Mouse (Mus musculus) limb, embryonic 14.5 days (tissue): Measurements from ENCODE around the gene Brd3. TPM values are rescaled to one million over a fixed set of nuclear protein-coding genes. Genes with fewer than 3 reads are reported as not detected.

Experiments used
- ATAC-seq: fragments of 200-750 bp; cut with Nextera tagmentation; 2 replicates; pipeline ENCODE4 v1.8.0; 2017; ENCODE audit warnings: low read depth, moderate number of reproducible peaks, moderate TSS enrichment; ENCODE audit not compliant: low FRiP score
- DNase-seq: peaks from one replicate; pipeline ENCODE4 v3.0.0-alpha.2; 2015; ENCODE audit warnings: low spot score
- H3K27ac ChIP-seq: fragments of 300-500 bp; sonication (generic); replicated peaks from 2 replicates; pipeline ENCODE4 v1.5.1; 2014; ENCODE audit warnings: low read depth, mild to moderate bottlenecking, low read length, moderate library complexity, mixed read lengths
- H3K27me3 ChIP-seq: fragments of 300-500 bp; sonication (generic); 2 replicates; pipeline ENCODE4 v1.6.1; 2014; ENCODE audit warnings: low read length, mixed read lengths; ENCODE audit not compliant: control insufficient read depth, insufficient read depth
- H3K36me3 ChIP-seq: fragments of 300-500 bp; sonication (generic); 2 replicates; pipeline ENCODE4 v1.6.1; 2014; ENCODE audit warnings: mild to moderate bottlenecking, low read length, moderate library complexity, mixed read lengths; ENCODE audit not compliant: control insufficient read depth, insufficient read depth
- H3K4me1 ChIP-seq: fragments of 300-500 bp; sonication (generic); 2 replicates; pipeline ENCODE4 v1.6.1; 2014; ENCODE audit warnings: antibody characterized with exemption, low read length, mixed read lengths; ENCODE audit not compliant: control insufficient read depth, insufficient read depth
- H3K4me2 ChIP-seq: fragments of 300-500 bp; sonication (generic); replicated peaks from 2 replicates; pipeline ENCODE4 v1.6.1; 2014; ENCODE audit warnings: low read depth, mild to moderate bottlenecking, low read length, moderate library complexity; ENCODE audit not compliant: severe bottlenecking
- H3K4me3 ChIP-seq: fragments of 300-500 bp; sonication (generic); replicated peaks from 2 replicates; pipeline ENCODE4 v1.5.1; 2014; ENCODE audit warnings: low read length
- H3K9ac ChIP-seq: fragments of 300-500 bp; sonication (generic); 2 replicates; pipeline ENCODE4 v1.6.1; 2014; ENCODE audit warnings: mild to moderate bottlenecking, low read depth, low read length, moderate library complexity; ENCODE audit not compliant: severe bottlenecking
- H3K9me3 ChIP-seq: fragments of 300-500 bp; sonication (generic); 2 replicates; pipeline ENCODE4 v1.6.1; 2016; ENCODE audit warnings: low read length; ENCODE audit not compliant: control insufficient read depth
- POLR2A ChIP-seq: fragments of 200-500 bp; IDR thresholded peaks from 2 replicates; pipeline ENCODE4 v1.8.0; 2012; ENCODE audit warnings: inconsistent platforms, mild to moderate bottlenecking, moderate library complexity, borderline replicate concordance; ENCODE audit not compliant: insufficient read depth, insufficient read length; ENCODE audit errors: extremely low read depth
- WGBS: fragments of 180-500 bp; shearing (Covaris S2); extraction: QIAGEN DNeasy Blood & Tissue Kit; methylation state at CpG from one replicate; pipeline ENCODE4 v1.1.7; 2014; 5-methylcytosine and 5-hydroxymethylcytosine counted together
- polyA plus RNA-seq, 2 experiments: library from polyadenylated mRNA; depleted of rRNA in 1 of 2; stranded (reverse) in 1 of 2; unstranded in 1 of 2; fragments of >200 nt; fragmentation: Nextera tagmentation in 1 of 2; extraction: Ambion mirVana in 1 of 2; gene quantifications; 2 replicates each; pipeline versions ENCODE4 v1.2.1 to v1.2.3; 2012 to 2014

Gene Brd3
- polyA plus RNA-seq, 2 experiments, result 75.5 to 155 TPM

GRCm38 (mm10) chr2:27482265-27482861 lies 25.1 kb downstream of the Brd3 start:
- 60% methylated on average over 7 of the region's 7 CpGs for WGBS
- H3K4me2 ChIP-seq, result no peak overlapping the region
- TF ChIP-seq POLR2A, result no peak
- H3K4me3 ChIP-seq, result no peak overlapping the region
- H3K36me3 ChIP-seq, result no peaks in the 10 kb centered on the region
- no peaks in the 10 kb centered on the region for H3K27me3 ChIP-seq
- DNase-seq (no peak), ATAC-seq (no peak)
- no peak overlapping the region for H3K9ac ChIP-seq
- no peaks in the 10 kb centered on the region for H3K4me1 ChIP-seq
- no peak overlapping the region for H3K27ac ChIP-seq
- H3K9me3 ChIP-seq, result no peaks in the 10 kb centered on the region

GRCm38 (mm10) chr2:27480367-27480766 lies 27.1 kb downstream of the Brd3 start:
- Histone ChIP-seq H3K4me1 (0 out of 2 replicates have a peak, but pooled peaks cover 4% of the 10 kb centered on the region), H3K9ac (no peak overlapping the region), H3K9me3 (no peaks in the 10 kb centered on the region), H3K27me3 (no peaks in the 10 kb centered on the region), H3K27ac (no peak overlapping the region), H3K36me3 (no peaks in the 10 kb centered on the region), H3K4me3 (no peak overlapping the region), H3K4me2 (no peak overlapping the region)
- TF ChIP-seq POLR2A, result no peak
- 70% methylated on average over 4 of the region's 4 CpGs for WGBS
- DNase-seq (no peak), ATAC-seq (no peak)

- Histone ChIP-seq H3K27me3 (no peaks in the 10 kb centered on the region), H3K36me3 (no peaks in the 10 kb centered on the region), H3K27ac (no peak overlapping the region), H3K9ac (no peak overlapping the region), H3K9me3 (no peaks in the 10 kb centered on the region), H3K4me2 (no peak overlapping the region), H3K4me3 (no peak overlapping the region), H3K4me1 (0 out of 2 replicates have a peak, but pooled peaks cover 4% of the 10 kb centered on the region)
- ATAC-seq (no peak), DNase-seq (no peak)
- TF ChIP-seq POLR2A, result no peak
- WGBS, result 78% methylated on average over 4 of the region's 4 CpGs
These were observed 27.6 kb downstream of the Brd3 start for GRCm38 (mm10) chr2:27479821-27480220.

GRCm38 (mm10) chr2:27476303-27477192 lies 30.9 kb downstream of the Brd3 start:
- peaks cover 24% of the 10 kb centered on the region for H3K4me1 ChIP-seq
- no peaks in the 10 kb centered on the region for H3K9me3 ChIP-seq
- H3K4me3 ChIP-seq, result peak overlapping the region; percentile 95
- H3K9ac ChIP-seq, result peak overlapping the region; percentile 94
- 0 out of 2 replicates have a peak, but pooled peaks cover 13% of the 10 kb centered on the region for H3K36me3 ChIP-seq
- no peaks in the 10 kb centered on the region for H3K27me3 ChIP-seq
- peak overlapping the region; percentile 63 for H3K4me2 ChIP-seq
- ATAC-seq (no peak), DNase-seq (peak; percentile 33)
- no peak for TF ChIP-seq POLR2A
- WGBS, result 29% methylated on average over 11 of the region's 11 CpGs
- H3K27ac ChIP-seq, result peak overlapping the region; percentile 94

DNA sequence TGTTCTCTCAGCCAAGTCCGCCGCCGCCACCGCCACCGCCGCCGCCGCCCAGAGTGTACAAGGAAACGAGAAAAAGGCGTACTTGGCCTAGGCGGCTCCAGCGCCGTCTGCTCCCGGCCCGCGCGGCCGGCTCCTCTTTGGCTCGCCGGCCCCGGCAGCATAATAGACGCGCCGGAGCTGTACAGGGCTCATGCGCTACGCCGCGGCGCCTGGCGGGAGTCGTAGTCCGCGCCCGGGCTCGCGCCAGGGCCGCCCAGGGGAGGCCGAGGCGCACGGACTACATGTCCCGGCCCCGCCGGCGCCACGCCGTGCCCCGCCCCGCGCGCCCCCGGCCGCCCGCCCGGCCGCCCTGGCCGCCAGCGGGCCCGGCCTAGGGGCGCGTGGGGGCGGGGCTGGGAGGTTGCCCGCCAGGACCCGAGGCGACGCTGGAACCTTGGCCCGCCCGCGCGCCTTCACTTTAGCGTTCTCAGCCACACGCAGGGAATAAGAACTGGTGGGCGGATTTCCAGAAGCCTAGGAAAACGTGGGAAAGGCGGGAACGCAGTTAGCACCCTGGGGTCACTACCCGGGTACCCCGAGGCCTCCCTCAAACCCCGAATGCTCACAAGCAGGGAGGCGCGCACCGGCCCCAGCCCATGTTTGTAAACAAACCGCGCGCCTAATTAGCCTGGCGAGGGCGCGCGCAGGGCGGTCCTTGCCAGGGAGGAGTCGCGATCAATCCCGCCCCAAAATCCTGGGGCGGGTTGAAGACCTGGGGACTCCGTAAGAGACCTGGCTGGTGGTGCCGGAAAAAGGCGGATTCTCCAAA lies 31.8 kb downstream of the Brd3 start:
- DNase-seq, result peak; percentile 95
- Histone ChIP-seq H3K36me3 (peaks cover 21% of the 10 kb centered on the region), H3K27me3 (no peaks in the 10 kb centered on the region), H3K4me1 (peaks cover 24% of the 10 kb centered on the region), H3K27ac (peak overlapping the region; percentile 94), H3K4me2 (peak overlapping the region; percentile 90), H3K9ac (peak overlapping the region; percentile 94), H3K4me3 (peak overlapping the region; percentile 95), H3K9me3 (no peaks in the 10 kb centered on the region)
- WGBS, result under 1% methylated on average over 61 of the region's 96 CpGs
- peak; percentile 97 for ATAC-seq
- peak; percentile 93; the same call in 1 of the 2 replicates for TF ChIP-seq POLR2A
